Mouse (Mus musculus) midbrain, embryonic 14.5 days (tissue): ENCODE measurements around the gene Rom1. TPM values are rescaled to one million over a fixed set of nuclear protein-coding genes. Genes with fewer than 3 reads are reported as not detected.

Experiments used
- ATAC-seq: fragments of 200-750 bp; cut with Nextera tagmentation; 2 replicates; pipeline ENCODE4 v1.8.0; 2017; ENCODE audit warnings: moderate number of reproducible peaks, moderate library complexity; ENCODE audit not compliant: low FRiP score, low TSS enrichment
- DNase-seq: peaks from one replicate; pipeline ENCODE4 v3.0.0-alpha.2; 2015
- H3K27ac ChIP-seq: fragments of 300-500 bp; sonication (generic); replicated peaks from 2 replicates; pipeline ENCODE4 v1.5.1; 2014; ENCODE audit warnings: mild to moderate bottlenecking, low read depth, low read length, moderate library complexity
- H3K27me3 ChIP-seq: fragments of 300-500 bp; sonication (generic); 2 replicates; pipeline ENCODE4 v1.6.1; 2014; ENCODE audit warnings: low read length, control low read depth, mixed read lengths; ENCODE audit not compliant: control insufficient read depth, insufficient read depth
- H3K36me3 ChIP-seq: fragments of 300-500 bp; sonication (generic); 2 replicates; pipeline ENCODE4 v1.6.1; 2014; ENCODE audit warnings: low read length, control low read depth; ENCODE audit not compliant: control insufficient read depth, insufficient read depth
- H3K4me1 ChIP-seq: fragments of 300-500 bp; sonication (generic); 2 replicates; pipeline ENCODE4 v1.6.1; 2014; ENCODE audit warnings: mild to moderate bottlenecking, antibody characterized with exemption, low read length, control low read depth; ENCODE audit not compliant: control insufficient read depth, insufficient read depth
- H3K4me2 ChIP-seq: fragments of 300-500 bp; sonication (generic); 2 replicates; pipeline ENCODE4 v1.6.1; 2014; ENCODE audit warnings: mild to moderate bottlenecking, low read length, moderate library complexity
- H3K4me3 ChIP-seq: fragments of 300-500 bp; sonication (generic); replicated peaks from 2 replicates; pipeline ENCODE4 v1.5.1; 2014; ENCODE audit warnings: low read depth, low read length
- H3K9ac ChIP-seq: fragments of 300-500 bp; sonication (generic); replicated peaks from 2 replicates; pipeline ENCODE4 v1.6.1; 2014; ENCODE audit warnings: mild to moderate bottlenecking, low read length, moderate library complexity
- H3K9me3 ChIP-seq: fragments of 300-500 bp; sonication (generic); 2 replicates; pipeline ENCODE4 v1.6.1; 2016; ENCODE audit warnings: low read length, control low read depth, mixed read lengths; ENCODE audit not compliant: control insufficient read depth
- WGBS: fragments of 180-500 bp; shearing (Covaris S2); extraction: QIAGEN DNeasy Blood & Tissue Kit; methylation state at CpG from one replicate; pipeline ENCODE4 v1.1.7; 2014; 5-methylcytosine and 5-hydroxymethylcytosine counted together
- polyA plus RNA-seq: library from polyadenylated mRNA; unstranded; fragments of >200 nt; fragmentation: Nextera tagmentation; extraction: Ambion mirVana; gene quantifications from 2 replicates; pipeline ENCODE4 v1.2.1, GENCODE M21; 2014

Gene Rom1
- polyA plus RNA-seq, 1 experiment from 2014 or later = 1.4 TPM

DNA sequence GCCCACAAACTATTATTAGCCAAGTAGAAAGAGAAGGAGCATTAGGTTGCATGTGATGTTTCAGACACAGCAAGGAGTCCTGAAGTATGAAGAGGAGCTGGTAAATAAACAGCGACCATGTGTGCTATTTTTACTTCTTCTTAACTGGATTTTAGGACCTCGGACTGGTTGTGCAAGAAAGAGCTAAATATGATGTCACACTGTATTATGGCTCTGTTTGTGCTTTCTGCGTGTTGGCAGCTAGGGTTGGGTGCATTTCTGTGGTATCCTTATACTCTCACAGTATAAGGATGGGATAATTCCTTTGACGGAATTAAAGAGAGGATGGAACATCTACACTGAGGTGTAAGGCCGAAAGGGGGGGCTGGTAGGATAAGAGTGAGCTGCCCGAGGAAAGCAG lies 16.1 kb upstream of the Rom1 start:
- Histone ChIP-seq H3K9me3 (no peaks in the 10 kb centered on the region), H3K4me3 (no peak overlapping the region), H3K27me3 (no peaks in the 10 kb centered on the region), H3K36me3 (peaks cover 59% of the 10 kb centered on the region), H3K4me1 (peaks cover 22% of the 10 kb centered on the region), H3K27ac (no peak overlapping the region), H3K4me2 (peak overlapping the region; percentile 26), H3K9ac (no peak overlapping the region)
- no peak for ATAC-seq
- no peak for DNase-seq
- WGBS = 90% methylated on average over 6 of the region's 6 CpGs

DNA sequence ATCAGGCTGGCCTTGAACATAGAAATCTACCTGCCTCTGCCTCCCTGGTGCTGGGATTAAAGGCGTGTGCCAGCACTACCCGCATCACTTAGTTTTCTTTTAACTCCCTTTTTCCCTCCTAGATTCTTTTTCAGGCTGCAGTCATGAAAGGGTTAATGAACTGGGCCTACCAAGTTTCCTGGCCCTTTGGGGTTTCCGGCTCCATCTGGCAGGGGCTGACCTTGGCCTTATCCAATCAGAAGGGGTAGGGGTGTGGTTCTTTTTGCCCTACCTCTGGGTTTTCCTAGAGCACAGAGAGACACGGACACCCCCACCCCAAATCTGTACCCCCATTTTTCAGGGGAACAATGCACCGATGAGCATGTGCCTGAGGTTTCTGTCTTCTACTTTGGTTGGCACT lies 15.6 kb upstream of the Rom1 start:
- ATAC-seq (no peak), DNase-seq (peak; percentile 78)
- H3K4me1 ChIP-seq = peaks cover 22% of the 10 kb centered on the region
- no peaks in the 10 kb centered on the region for H3K9me3 ChIP-seq
- H3K4me2 ChIP-seq = peak overlapping the region; percentile 26
- peaks cover 55% of the 10 kb centered on the region for H3K36me3 ChIP-seq
- H3K9ac ChIP-seq = no peak overlapping the region
- no peak overlapping the region for H3K4me3 ChIP-seq
- H3K27me3 ChIP-seq = no peaks in the 10 kb centered on the region
- 43% methylated on average over 5 of the region's 5 CpGs for WGBS
- H3K27ac ChIP-seq = no peak overlapping the region

DNA sequence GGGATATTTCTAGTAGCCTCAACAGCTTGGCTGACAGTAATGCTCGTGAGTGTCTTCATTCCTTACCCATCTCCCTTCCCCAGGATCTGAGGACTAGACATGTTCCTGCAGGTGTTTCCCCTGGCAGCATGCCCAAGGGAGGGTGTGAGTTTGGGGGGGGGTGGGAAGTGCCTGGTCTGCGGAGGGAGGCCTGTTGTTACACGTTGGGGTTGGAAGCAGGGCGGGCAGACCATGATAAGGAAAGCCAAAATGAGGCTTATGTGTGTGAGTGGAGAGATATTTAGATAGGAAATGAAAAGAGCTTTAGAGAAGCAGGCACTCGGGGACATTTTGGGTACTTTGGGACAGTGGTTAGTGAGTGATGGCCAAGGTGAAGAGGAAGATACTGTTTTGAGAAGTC lies 14.9 kb upstream of the Rom1 start:
- H3K27me3 ChIP-seq = no peaks in the 10 kb centered on the region
- no peak overlapping the region for H3K27ac ChIP-seq
- H3K9ac ChIP-seq = no peak overlapping the region

DNA sequence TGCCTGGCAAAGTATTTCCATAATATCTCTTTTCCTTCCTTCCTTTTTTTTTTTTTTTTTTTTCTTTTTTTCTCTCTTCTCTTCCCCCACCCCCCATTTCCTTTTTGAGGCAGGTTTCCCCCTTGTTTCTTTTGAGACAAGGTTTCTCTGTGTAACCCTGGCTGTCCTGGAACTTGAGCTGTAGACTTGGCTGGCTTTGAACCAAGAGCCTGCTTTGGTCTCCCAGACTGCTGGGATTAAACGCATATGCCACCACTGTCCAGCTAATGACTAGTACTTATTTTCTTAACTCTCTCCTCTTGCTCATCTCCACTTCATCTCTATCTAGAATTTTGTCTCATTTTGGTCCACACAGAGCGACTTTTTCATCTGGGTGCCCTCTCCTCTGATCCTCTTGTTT lies 13.9 kb upstream of the Rom1 start:
- peak overlapping the region; percentile 64 for H3K4me2 ChIP-seq
- H3K36me3 ChIP-seq = peaks cover 41% of the 10 kb centered on the region
- H3K9ac ChIP-seq = peak overlapping the region; percentile 98; the same call in 1 of the 2 replicates
- H3K9me3 ChIP-seq = no peaks in the 10 kb centered on the region
- no peak overlapping the region for H3K27ac ChIP-seq
- no peak for ATAC-seq
- DNase-seq = no peak
- H3K4me1 ChIP-seq = peaks cover 22% of the 10 kb centered on the region
- no peaks in the 10 kb centered on the region for H3K27me3 ChIP-seq
- peak overlapping the region; percentile 95 for H3K4me3 ChIP-seq
- 70% methylated on average over 2 of the region's 2 CpGs for WGBS

More for the DNA sequence above, 14.9 kb upstream of the Rom1 start:
- no peaks in the 10 kb centered on the region for H3K9me3 ChIP-seq
- DNase-seq (no peak), ATAC-seq (no peak)
- H3K4me1 ChIP-seq = peaks cover 22% of the 10 kb centered on the region
- H3K4me2 ChIP-seq = peak overlapping the region; percentile 64
- peak overlapping the region; percentile 12 for H3K4me3 ChIP-seq
- WGBS = 74% methylated on average over 5 of the region's 5 CpGs
- H3K36me3 ChIP-seq = peaks cover 51% of the 10 kb centered on the region

DNA sequence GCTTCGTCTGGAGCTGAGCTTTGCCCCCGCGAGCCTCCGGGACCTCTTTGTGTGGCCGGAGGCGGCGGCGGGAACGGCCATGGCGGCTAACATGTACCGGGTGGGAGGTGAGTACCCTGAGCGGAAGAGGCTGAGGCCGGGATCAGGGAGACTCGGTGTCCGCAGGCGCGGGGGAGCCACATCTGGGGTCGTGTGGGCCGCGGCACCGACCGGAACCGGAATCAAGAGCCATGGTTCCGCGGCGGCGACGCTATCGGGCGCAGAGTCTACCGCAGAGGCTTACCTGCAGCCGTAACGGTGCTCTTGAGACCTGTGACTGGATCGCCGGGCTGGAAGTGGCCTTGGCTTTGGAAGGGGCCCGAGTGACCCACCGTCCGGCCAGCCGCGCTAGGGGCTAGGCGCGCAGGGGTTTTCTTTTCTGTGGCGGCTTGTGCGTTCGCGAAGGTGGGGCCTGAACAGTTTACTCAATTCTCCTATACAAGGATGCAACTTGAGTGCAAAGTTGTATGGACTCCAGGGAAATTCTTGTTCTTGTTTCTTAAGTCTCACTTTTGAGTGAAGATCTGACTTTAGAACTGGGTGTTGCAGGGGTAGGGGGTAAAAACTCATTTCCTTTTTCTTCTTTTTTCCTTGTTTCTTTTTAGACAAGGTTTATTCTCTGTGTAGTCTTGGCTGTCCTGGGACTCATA lies 13.3 kb upstream of the Rom1 start:
- H3K4me2 ChIP-seq = peak overlapping the region; percentile 64
- DNase-seq (peak; percentile 69), ATAC-seq (peak; percentile 57; the same call in 1 of the 2 replicates)

DNA sequence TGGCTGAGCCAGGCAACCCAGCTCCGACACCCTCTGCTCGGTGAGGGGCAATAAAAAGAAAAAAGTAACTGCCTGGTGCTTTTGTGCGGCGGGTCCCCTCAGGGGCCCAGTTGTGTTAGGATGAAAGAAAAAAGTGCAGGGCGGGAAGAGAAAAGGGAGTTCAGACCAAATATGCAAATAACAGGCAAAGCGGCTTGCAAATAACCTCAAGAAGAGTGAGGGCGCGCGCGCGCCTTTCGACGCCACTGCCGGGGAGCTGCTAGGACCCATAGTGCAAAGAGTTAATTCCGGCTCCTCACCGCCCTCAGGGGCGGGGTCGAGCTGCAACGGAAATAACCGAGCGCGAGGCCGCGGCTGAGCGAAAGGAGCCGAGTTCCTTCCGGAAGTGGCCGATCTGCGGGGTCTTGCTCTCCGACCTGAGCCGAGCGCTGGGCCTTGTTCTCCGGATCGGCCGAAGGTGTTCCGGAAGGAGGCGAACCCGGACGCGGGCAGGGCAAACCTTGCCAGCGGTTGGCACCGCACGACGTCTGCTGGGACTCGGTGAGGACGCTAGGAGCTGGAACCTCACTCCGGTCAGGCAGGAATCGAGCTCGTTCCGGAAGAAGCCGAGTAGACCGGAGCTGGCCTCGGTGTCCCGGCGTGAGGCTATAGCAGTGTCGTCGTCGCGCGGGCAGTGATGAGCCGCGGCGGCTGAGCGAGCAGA lies 12.5 kb upstream of the Rom1 start, which contains the start of gene Mta2:
Mta2 (plus strand) TSS at position 361 of the 703 bp plus-strand sequence.
- DNase-seq (peak; percentile 99), ATAC-seq (peak; percentile 95)
- Histone ChIP-seq H3K9ac (peak within 1 kb of the TSS; percentile 98), H3K4me3 (peak within 1 kb of the TSS; percentile 95), H3K27ac (peak within 1 kb of the TSS; percentile 96), H3K36me3 (peaks cover 28% of the 10 kb centered on the region), H3K27me3 (no peaks in the 10 kb centered on the region), H3K4me1 (peaks cover 22% of the 10 kb centered on the region), H3K9me3 (no peaks in the 10 kb centered on the region), H3K4me2 (peak within 1 kb of the TSS; percentile 64)
- under 1% methylated on average over 64 of the region's 64 CpGs for WGBS

More for the DNA sequence above, 13.3 kb upstream of the Rom1 start:
- H3K27me3 ChIP-seq = no peaks in the 10 kb centered on the region
- peak overlapping the region; percentile 95 for H3K4me3 ChIP-seq
- H3K36me3 ChIP-seq = peaks cover 34% of the 10 kb centered on the region
- peak overlapping the region; percentile 96 for H3K27ac ChIP-seq
- peak overlapping the region; percentile 98 for H3K9ac ChIP-seq
- peaks cover 22% of the 10 kb centered on the region for H3K4me1 ChIP-seq
- under 1% methylated on average over 46 of the region's 46 CpGs for WGBS
- H3K9me3 ChIP-seq = no peaks in the 10 kb centered on the region

DNA sequence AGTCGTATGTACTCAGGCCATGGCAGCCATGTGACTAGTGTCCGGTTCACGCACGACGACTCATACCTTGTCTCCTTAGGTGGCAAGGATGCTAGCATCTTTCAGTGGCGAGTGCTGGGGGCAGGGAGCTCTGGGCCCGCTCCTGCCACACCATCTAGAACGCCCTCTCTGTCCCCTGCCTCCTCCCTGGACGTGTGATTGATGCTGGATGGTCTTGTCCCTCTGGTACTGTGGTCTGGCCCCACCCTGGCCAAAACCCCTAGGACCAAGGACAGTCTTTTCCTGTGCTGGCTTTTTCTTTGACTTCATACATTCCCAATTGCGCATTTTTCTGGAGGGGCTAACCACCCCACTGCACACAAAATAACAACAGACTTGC lies 12.0 kb upstream of the Rom1 start:
- Histone ChIP-seq H3K27ac (peak overlapping the region; percentile 78), H3K9ac (peak overlapping the region; percentile 98), H3K4me1 (peaks cover 22% of the 10 kb centered on the region), H3K27me3 (no peaks in the 10 kb centered on the region), H3K9me3 (no peaks in the 10 kb centered on the region), H3K4me2 (peak overlapping the region; percentile 64), H3K36me3 (peaks cover 23% of the 10 kb centered on the region), H3K4me3 (peak overlapping the region; percentile 95)
- DNase-seq (no peak), ATAC-seq (peak; percentile 14; the same call in 1 of the 2 replicates)
- 38% methylated on average over 10 of the region's 10 CpGs for WGBS

DNA sequence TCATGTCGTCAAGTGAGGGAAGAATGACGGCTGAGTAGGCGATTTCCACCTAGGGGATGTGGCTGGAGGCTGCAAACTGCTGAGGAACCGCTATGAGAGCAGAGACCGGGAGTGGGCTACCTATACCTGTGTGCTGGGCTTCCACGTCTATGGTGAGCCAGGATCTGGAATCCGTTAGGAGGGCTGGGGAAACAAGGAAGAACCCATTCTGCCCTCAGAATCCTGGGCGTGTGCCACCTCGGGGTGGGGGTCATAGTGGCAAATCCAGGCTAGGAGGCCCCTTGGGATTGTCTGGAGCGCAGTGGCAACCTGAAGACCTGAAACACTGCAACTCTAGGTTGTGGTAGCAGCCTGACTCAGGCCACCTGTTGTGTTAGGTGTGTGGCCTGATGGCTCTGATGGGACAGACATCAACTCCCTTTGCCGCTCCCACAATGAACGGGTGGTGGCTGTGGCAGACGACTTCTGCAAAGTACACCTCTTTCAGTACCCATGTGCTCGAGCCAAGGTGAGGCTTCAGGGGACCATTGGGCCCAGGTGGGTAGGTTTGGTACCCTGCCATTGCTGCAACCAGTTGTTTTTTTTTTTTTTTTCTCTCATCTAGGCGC lies 11.5 kb upstream of the Rom1 start:
- peaks cover 18% of the 10 kb centered on the region for H3K36me3 ChIP-seq
- peaks cover 22% of the 10 kb centered on the region for H3K4me1 ChIP-seq
- peak overlapping the region; percentile 78 for H3K27ac ChIP-seq
- peak overlapping the region; percentile 95; the same call in 1 of the 2 replicates for H3K4me3 ChIP-seq
- no peak for DNase-seq
- H3K9me3 ChIP-seq = no peaks in the 10 kb centered on the region
- peak overlapping the region; percentile 98 for H3K9ac ChIP-seq
- WGBS = 81% methylated on average over 15 of the region's 15 CpGs
- no peaks in the 10 kb centered on the region for H3K27me3 ChIP-seq
- ATAC-seq = no peak
- peak overlapping the region; percentile 64 for H3K4me2 ChIP-seq
